ENCODE assay signal across 8 mouse cellular contexts in genomic region chr2:52859466-52859840, GRCm38 (mm10). TPM values are rescaled to one million over a fixed set of nuclear protein-coding genes. Genes with fewer than 3 reads are reported as not detected.
DNase-seq lines count a peak whose midpoint lies in the region; ATAC-seq and TF ChIP-seq lines count a peak whose summit lies in the region.

No protein-coding gene starts in this region.

- no peaks in the 10 kb centered on the region for H3K9me3 ChIP-seq in forebrain, embryonic 11.5 days (ENCODE audit: control insufficient read depth, low read length)
- no peaks in the 10 kb centered on the region for H3K9me3 ChIP-seq in kidney, embryonic 15.5 days (replicated peaks)
- no peaks in the 10 kb centered on the region for H3K9me3 ChIP-seq in midbrain, embryonic 16.5 days (replicated peaks; ENCODE audit: control insufficient read depth, low read length, poor library complexity, severe bottlenecking)

- no peak for DNase-seq in liver, adult 2 months (ENCODE audit: extremely low read depth, low read depth, low spot score)
- no peak for DNase-seq in liver
- DNase-seq in forebrain, embryonic 11.5 days (ENCODE audit: low spot score) = peak; percentile 58
- no peak for DNase-seq in spleen, adult 18-20 months
- no peak for DNase-seq in adrenal gland, postnatal 14 days
- no peak for DNase-seq in layer of hippocampus, adult 8-10 months (ENCODE audit: low spot score in 2 of 2)

- 59% methylated on average over 7 of the region's 7 CpGs for WGBS in liver, adult 2 months
- WGBS in forebrain, embryonic 11.5 days = 8% methylated on average over 7 of the region's 7 CpGs
- WGBS in kidney, embryonic 15.5 days = 6% methylated on average over 7 of the region's 7 CpGs
- WGBS in midbrain, embryonic 16.5 days = under 1% methylated on average over 7 of the region's 7 CpGs

- H3K36me3 ChIP-seq in liver, adult 2 months (ENCODE audit: control insufficient read depth, insufficient read depth, low read length) = no peaks in the 10 kb centered on the region
- no peaks in the 10 kb centered on the region for H3K36me3 ChIP-seq in forebrain, embryonic 11.5 days (ENCODE audit: control insufficient read depth, insufficient read depth, low read length)
- H3K36me3 ChIP-seq in kidney, embryonic 15.5 days = no peaks in the 10 kb centered on the region
- no peaks in the 10 kb centered on the region for H3K36me3 ChIP-seq in midbrain, embryonic 16.5 days (ENCODE audit: control insufficient read depth, insufficient read depth, low read length)

- peak overlapping the region; percentile 42 for H3K9ac ChIP-seq in liver, adult 2 months (ENCODE audit: low read depth, low read length)
- H3K9ac ChIP-seq in forebrain, embryonic 11.5 days (ENCODE audit: low read length) = peak overlapping the region; percentile 87
- peak overlapping the region; percentile 82 for H3K9ac ChIP-seq in kidney, embryonic 15.5 days
- H3K9ac ChIP-seq in midbrain, embryonic 16.5 days (ENCODE audit: low read depth, low read length) = peak overlapping the region; percentile 96

- peak overlapping the region; percentile 38; the same call in 1 of the 2 replicates for H3K27ac ChIP-seq in liver, adult 2 months (replicated peaks; ENCODE audit: insufficient read depth, low read depth, low read length)
- 0 out of 2 replicates have a peak overlapping the region, but pooled peaks have one; percentile 21 for H3K27ac ChIP-seq in forebrain, embryonic 11.5 days (ENCODE audit: low read depth, low read length)
- peak overlapping the region; percentile 73 for H3K27ac ChIP-seq in kidney, embryonic 15.5 days
- peak overlapping the region; percentile 90 for H3K27ac ChIP-seq in midbrain, embryonic 16.5 days (ENCODE audit: low read length)

- no peaks in the 10 kb centered on the region for H3K27me3 ChIP-seq in liver, adult 2 months (ENCODE audit: control insufficient read depth, insufficient read depth, low read length)
- H3K27me3 ChIP-seq in forebrain, embryonic 11.5 days (ENCODE audit: control insufficient read depth, insufficient read depth, low read length) = no peaks in the 10 kb centered on the region
- H3K27me3 ChIP-seq in kidney, embryonic 15.5 days = no peaks in the 10 kb centered on the region
- H3K27me3 ChIP-seq in midbrain, embryonic 16.5 days (ENCODE audit: control insufficient read depth, insufficient read depth, low read depth, low read length) = no peaks in the 10 kb centered on the region

- H3K4me2 ChIP-seq in forebrain, embryonic 11.5 days (ENCODE audit: low read depth, low read length, severe bottlenecking) = peak overlapping the region; percentile 51
- peak overlapping the region; percentile 77 for H3K4me2 ChIP-seq in kidney, embryonic 15.5 days
- peak overlapping the region; percentile 97 for H3K4me2 ChIP-seq in midbrain, embryonic 16.5 days (ENCODE audit: low read length)

- peaks cover 11% of the 10 kb centered on the region for H3K79me2 ChIP-seq in liver, adult 2 months (ENCODE audit: control insufficient read depth, insufficient read depth, low read length)

- no peak for TF ChIP-seq CTCF in liver, adult 2 months (IDR thresholded peaks at IDR 0.05; ENCODE audit: low read depth, low read length)

- TF ChIP-seq POLR2A in liver, adult 2 months (IDR thresholded peaks at IDR 0.05; ENCODE audit: extremely low read depth, insufficient read depth, low read length) = no peak

- peaks cover 3% of the 10 kb centered on the region; the same call in 1 of the 2 replicates for H3K4me1 ChIP-seq in liver, adult 2 months (ENCODE audit: control insufficient read depth, insufficient read depth, low read length)
- peaks cover 15% of the 10 kb centered on the region; the same call in 1 of the 2 replicates for H3K4me1 ChIP-seq in forebrain, embryonic 11.5 days (replicated peaks; ENCODE audit: control insufficient read depth, insufficient read depth, low read length)
- H3K4me1 ChIP-seq in kidney, embryonic 15.5 days = peaks cover 36% of the 10 kb centered on the region
- peaks cover 29% of the 10 kb centered on the region for H3K4me1 ChIP-seq in midbrain, embryonic 16.5 days (ENCODE audit: control insufficient read depth, insufficient read depth, low read length)

- peak overlapping the region; percentile 75 for H3K4me3 ChIP-seq in liver, adult 2 months (ENCODE audit: insufficient read depth, low read depth, low read length)
- peak overlapping the region; percentile 76 for H3K4me3 ChIP-seq in forebrain, embryonic 11.5 days (ENCODE audit: low read depth, low read length)
- peak overlapping the region; percentile 84 for H3K4me3 ChIP-seq in kidney, embryonic 15.5 days (replicated peaks)
- H3K4me3 ChIP-seq in midbrain, embryonic 16.5 days (ENCODE audit: low read depth, low read length) = peak overlapping the region; percentile 97

- no peak for ATAC-seq in forebrain, embryonic 11.5 days (replicated peaks; ENCODE audit: low FRiP score)
- ATAC-seq in kidney, embryonic 15.5 days (replicated peaks; ENCODE audit: low FRiP score) = no peak
- ATAC-seq in midbrain, embryonic 16.5 days = no peak

RNA-seq across cellular contexts. Expression of gene Fmnl2, which starts 1.8 kb away (rescaled TPM):
- 4.4 and 4.9 TPM in 2 replicates for total RNA-seq in liver, adult 2 months (2014; rRNA removed)
- polyA plus RNA-seq in liver, adult 2 months (2012; rRNA removed) = 0.94 and 1.00 TPM in 2 replicates
- 10.4 and 10.6 TPM in 2 replicates for polyA plus RNA-seq in forebrain, embryonic 11.5 days (2014; fragmentation: Nextera tagmentation; extraction: Ambion mirVana)
- 7.7 and 8.0 TPM in 2 replicates for polyA plus RNA-seq in kidney, embryonic 15.5 days (2015; fragmentation: Nextera tagmentation; extraction: Ambion mirVana)
- polyA plus RNA-seq in midbrain, embryonic 16.5 days (2015; fragmentation: Nextera tagmentation; extraction: Ambion mirVana) = 7.6 and 9.4 TPM in 2 replicates
- 15.6 and 21.0 TPM in 2 replicates for total RNA-seq in adrenal gland, postnatal 14 days (2021)
- total RNA-seq in layer of hippocampus, adult 8-10 months (2022) = 10 to 100 TPM; 43.9 to 45.7 (median 44.3) TPM

Comparison
In these comparisons a context has a peak if more than half of its experiments do, and no peak if none do; other contexts are left out.
1. H3K27ac ChIP-seq: peak in every context shown above with its lines; median percentile 90 in midbrain, embryonic 16.5 days; 73 in kidney, embryonic 15.5 days; 38 in liver, adult 2 months; 21 in forebrain, embryonic 11.5 days.
2. H3K9ac ChIP-seq: peak in every context shown above with its lines; median percentile 96 in midbrain, embryonic 16.5 days; 87 in forebrain, embryonic 11.5 days; 82 in kidney, embryonic 15.5 days; 42 in liver, adult 2 months.